Mouse (Mus musculus): ENCODE results near the gene Tsc2.

Tsc2 gene

GRCm38 (mm10) chr17:24608370-24608769 lies 24.1 kb downstream of the Tsc2 start:
- peak; percentile 47 for DNase-seq

GRCm38 (mm10) chr17:24604557-24604956 lies 27.9 kb downstream of the Tsc2 start:
- DNase-seq = no peak

GRCm38 (mm10) chr17:24603961-24604360 lies 28.5 kb downstream of the Tsc2 start:
- DNase-seq = no peak

GRCm38 (mm10) chr17:24600502-24600901 lies 31.9 kb downstream of the Tsc2 start:
- DNase-seq = no peak

GRCm38 (mm10) chr17:24597989-24598388 lies 34.4 kb downstream of the Tsc2 start:
- no peak for DNase-seq

GRCm38 (mm10) chr17:24596471-24597183 lies 35.8 kb downstream of the Tsc2 start:
- no peak for DNase-seq

- DNase-seq = no peak
These were observed 36.4 kb downstream of the Tsc2 start for GRCm38 (mm10) chr17:24596073-24596466.

GRCm38 (mm10) chr17:24595126-24596072 lies 37.0 kb downstream of the Tsc2 start:
- DNase-seq = no peak

- no peak for DNase-seq
These were observed 38.2 kb downstream of the Tsc2 start for GRCm38 (mm10) chr17:24593992-24594890.

GRCm38 (mm10) chr17:24593248-24593647 lies 39.2 kb downstream of the Tsc2 start:
- DNase-seq = no peak

GRCm38 (mm10) chr17:24591695-24592094 lies 40.7 kb downstream of the Tsc2 start:
- no peak for DNase-seq

GRCm38 (mm10) chr17:24590943-24591342 lies 41.5 kb downstream of the Tsc2 start:
- no peak for DNase-seq

- DNase-seq = no peak
These were observed 45.9 kb downstream of the Tsc2 start for GRCm38 (mm10) chr17:24586532-24586931.

- no peak for DNase-seq
These were observed 47.9 kb downstream of the Tsc2 start for GRCm38 (mm10) chr17:24584520-24584919.

- no peak for DNase-seq
These were observed 48.6 kb downstream of the Tsc2 start for GRCm38 (mm10) chr17:24583599-24584460.

- no peak for DNase-seq
These were observed 52.1 kb downstream of the Tsc2 start for GRCm38 (mm10) chr17:24580287-24580686.

GRCm38 (mm10) chr17:24579532-24579931 lies 52.9 kb downstream of the Tsc2 start:
- DNase-seq = no peak

GRCm38 (mm10) chr17:24573811-24574210 lies 58.6 kb downstream of the Tsc2 start:
- no peak for DNase-seq

- DNase-seq = no peak
These were observed 59.7 kb downstream of the Tsc2 start for GRCm38 (mm10) chr17:24572651-24573245.

GRCm38 (mm10) chr17:24569837-24570236 lies 62.6 kb downstream of the Tsc2 start:
- DNase-seq = no peak

- DNase-seq = peak; percentile 52
These were observed 65.2 kb downstream of the Tsc2 start for GRCm38 (mm10) chr17:24567034-24567779.

Measured in liver (tissue).